Mouse (Mus musculus): ENCODE data around the gene Adgrv1.

Adgrv1 gene

DNA sequence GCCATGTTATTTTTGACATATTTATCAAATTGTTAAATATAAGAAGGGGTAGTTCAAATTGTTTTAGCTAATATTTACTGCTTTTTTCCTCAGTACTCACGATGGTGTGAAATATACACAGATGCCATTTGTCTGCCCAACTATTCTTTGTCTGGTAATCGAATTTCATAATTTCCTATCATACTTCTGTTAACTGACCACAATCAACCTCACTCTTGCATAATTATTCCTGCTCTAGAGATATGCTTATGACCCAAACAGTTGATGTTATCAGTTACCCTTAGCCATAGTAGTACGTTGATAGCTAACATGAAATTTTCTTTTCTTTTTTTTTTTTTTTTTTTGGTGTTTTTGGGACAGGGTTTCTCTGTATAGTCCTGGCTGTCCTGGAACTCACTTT is 393.5 kb downstream of the Adgrv1 start:
- no peak for DNase-seq (ENCODE audit: low spot score in 2 of 2)

DNA sequence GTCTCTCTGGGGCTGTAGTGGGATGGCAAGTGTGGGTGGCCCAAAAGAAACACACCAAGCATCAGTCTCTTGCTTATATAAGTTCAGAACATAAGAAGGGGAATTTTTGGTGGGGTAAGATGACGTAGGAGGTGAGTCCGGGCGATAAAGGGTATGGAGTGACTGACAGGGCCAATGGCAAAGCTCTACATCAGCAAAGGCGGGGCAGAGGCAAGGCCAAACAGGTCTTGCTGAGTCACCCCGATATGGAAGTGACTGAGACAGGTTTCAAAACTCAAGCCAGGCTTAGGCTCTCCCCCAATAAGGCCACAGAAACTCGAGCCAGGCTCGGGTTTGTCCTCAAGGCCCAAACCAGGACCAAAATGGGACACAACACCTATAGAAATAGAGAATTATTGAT is 394.1 kb downstream of the Adgrv1 start:
- DNase-seq (ENCODE audit: low spot score in 2 of 2): no peak

DNA sequence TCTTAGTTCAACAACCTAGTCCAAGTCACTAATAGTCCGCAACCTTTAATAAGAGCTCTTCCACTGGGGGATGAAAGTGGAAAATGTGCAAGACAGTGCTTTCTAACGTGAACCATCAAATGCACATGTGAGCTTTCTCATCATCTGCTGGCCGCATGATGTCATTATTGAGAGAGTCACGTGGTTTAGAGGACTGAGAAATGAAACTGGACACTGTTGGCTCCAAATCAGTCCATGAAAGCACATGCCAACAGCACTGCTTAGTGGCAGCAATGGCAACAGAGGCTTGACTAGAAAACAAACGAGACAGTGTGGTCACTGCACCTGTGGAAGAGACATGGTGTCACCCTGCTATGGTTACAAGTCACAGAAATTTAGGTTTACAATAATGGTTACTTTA is 395.0 kb downstream of the Adgrv1 start:
- DNase-seq (ENCODE audit: low spot score in 2 of 2): no peak

DNA sequence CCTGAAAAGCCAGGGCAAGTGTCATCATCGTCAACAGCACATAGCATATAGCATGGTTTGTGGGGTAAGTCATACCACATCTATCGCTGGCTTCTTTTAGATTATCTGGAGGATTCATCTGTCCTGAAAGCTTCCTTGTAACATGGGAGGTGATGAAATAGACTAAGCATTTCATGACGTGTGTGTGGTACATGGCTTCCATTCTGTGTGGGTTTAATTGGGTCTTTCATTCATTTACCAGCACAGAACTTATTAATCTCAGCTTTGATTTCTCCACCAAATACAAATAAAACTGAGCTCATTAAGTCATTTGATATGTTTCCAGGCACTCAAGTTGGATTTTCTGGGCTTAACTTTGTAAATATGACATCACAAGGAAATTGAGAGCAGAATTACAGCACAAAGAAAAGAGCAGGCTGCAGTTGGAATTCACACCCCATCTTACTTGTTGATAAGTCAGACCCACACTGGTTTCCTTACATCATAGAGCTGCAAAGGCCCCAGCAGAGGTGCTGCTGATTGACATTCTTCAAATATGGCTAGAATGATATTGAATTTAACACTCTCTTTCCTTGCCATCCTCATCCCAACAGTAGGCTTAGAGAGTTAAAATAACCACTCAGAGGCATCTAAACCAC is 396.1 kb downstream of the Adgrv1 start:
- DNase-seq (ENCODE audit: low spot score in 2 of 2): no peak

DNA sequence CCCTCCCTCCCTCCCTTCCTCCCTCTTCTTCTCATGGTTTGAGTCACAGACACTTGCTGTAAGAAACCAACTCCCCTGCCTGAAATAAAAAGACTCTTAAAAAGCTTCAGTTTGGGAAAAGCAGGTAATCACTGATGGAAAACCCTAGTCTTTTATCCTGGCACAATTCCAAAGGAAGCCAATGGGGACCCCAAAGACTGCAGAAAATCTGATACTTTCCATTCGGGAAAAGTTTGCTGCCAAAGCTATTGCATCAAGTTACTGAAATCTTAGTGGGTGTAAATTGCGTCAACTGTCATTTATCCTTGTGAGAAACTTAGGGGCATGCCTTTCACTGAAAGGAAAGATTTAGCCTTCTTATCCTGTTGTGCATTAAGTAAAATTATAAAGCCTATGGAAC is 398.9 kb downstream of the Adgrv1 start:
- no peak for DNase-seq (ENCODE audit: low spot score in 2 of 2)

DNA sequence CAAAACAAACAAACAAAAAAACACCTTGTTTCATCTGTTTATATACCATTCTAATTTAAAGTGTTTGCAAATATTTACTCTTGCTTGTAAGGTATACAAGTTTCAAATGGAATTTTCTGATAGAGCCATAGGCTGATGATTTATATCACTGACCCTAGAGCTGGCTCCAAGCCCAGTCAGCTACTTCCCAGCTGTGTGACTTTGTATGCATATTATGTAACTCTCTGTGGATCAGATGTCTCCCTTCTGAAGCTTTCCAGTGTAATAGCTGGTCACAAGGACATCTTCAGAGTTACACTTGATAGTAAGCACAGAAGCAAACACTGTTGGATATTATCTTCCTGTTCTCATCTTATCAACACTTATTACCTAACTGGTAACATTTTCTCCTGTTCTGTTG is 400.1 kb downstream of the Adgrv1 start:
- DNase-seq (ENCODE audit: low spot score in 2 of 2): no peak

DNA sequence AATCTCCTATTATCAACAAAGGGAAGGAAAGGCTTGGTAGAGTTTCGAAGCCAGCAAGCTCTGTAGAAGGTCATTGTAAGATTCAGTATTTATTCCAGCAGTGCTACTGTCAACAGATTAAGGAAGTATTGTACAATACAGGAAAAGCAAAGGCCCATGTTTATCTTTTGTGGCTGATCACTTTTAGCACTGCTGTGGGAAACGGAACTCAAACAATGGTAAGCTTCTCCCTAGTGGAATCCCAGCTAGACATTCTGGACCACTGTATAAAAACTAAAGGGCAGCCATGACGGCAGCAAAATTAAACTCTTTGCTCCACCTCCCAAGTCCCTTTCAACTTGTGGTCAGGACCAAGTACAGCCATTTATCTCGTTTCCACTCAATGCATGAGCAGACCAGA is 402.8 kb downstream of the Adgrv1 start:
- no peak for DNase-seq (ENCODE audit: low spot score in 2 of 2)

DNA sequence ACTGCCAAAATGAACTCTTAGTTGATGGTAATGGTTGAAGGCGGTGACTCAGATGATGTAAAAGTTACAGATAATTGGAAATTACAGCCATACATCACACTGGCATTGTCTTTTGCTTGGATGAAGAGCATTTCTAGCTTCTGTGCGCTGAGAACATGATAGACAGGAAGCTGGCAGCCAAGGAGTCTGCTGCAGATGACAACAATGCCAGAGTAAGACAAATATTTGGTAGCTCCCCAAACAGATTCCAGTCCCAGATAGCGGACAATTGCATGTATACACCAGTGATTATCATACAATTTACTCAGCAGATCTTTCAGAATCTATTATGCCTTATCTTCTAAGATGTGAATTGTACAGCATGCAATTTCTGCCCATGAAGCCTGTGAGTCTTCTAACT is 409.2 kb downstream of the Adgrv1 start:
- DNase-seq (ENCODE audit: low spot score in 2 of 2): no peak

DNA sequence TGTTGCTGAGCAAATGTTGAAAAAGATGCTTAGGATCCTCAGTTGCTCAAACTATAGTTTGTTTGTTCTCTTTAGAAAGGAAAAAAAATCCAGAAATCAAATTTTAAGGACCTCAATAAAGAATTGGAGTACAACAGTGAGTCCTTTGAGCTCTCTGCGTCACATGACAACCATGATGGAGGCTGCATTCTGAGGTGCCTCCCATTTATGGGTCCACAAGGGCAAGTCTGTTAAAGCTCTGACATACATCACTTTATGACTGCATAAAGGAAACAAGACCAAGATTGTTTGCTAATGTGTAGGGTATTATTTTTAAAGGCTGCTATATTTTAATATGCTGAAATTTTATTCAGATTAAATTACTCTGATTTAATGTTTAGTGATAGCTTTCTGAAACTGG is 410.6 kb downstream of the Adgrv1 start:
- DNase-seq (ENCODE audit: low spot score in 2 of 2): no peak

DNA sequence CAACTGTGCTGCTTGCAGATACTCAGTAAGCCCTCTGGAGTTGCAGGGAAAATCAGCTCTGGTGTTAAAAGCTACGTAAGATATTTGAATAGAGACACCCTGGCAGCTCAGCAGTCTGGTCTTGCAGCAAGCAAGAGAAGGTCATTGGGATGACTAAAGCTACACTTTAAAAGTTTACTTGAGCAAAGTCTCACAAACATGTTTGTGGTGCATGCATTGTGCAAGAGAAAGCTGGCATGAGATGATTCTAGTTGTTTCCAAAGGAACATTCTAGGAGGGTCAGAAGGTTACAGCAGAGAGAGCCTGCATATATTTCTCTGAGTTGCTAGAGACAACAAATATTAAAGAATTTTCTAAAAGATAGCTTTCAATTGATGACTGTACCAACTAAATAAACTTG is 421.5 kb downstream of the Adgrv1 start:
- no peak for DNase-seq (ENCODE audit: low spot score in 2 of 2)

DNA sequence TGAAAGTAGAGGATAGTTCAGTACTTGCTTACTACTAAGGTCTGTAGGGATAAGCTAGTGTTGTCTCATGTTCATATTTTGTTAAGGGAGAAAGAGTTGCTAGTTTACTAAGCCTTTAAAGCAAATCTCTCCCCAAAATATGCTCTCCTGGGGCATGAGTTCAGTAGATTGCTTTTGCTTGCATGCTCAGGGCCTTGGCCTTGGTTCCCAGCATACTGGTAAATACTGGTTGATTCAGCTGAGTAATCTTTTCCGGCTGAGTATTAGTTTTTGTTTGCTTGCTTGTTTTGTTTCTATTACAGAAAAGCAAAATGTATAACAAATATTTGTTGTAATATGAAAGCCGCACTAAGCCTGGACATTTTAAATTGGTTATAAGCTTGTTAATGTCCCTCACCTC is 422.4 kb downstream of the Adgrv1 start:
- DNase-seq (ENCODE audit: low spot score in 2 of 2): no peak

DNA sequence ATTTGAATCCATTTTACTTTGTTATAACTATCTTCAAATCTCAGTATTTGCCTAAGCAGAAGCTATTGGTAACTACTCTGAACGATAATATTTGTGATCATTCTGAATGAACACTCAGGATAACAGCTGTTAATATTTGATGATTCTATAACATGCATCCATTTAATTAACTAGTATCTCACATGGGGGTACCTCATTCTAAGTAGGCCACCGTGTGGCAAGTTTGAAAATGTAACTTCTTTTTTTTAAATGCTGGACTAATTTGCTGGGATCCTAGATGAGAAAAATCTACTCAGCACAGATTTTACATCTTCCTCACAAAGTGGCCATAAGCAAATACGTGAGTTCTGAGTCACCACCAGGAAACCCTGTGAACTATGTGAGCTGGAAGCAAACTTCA is 423.1 kb downstream of the Adgrv1 start:
- no peak for DNase-seq (ENCODE audit: low spot score in 2 of 2)

DNA sequence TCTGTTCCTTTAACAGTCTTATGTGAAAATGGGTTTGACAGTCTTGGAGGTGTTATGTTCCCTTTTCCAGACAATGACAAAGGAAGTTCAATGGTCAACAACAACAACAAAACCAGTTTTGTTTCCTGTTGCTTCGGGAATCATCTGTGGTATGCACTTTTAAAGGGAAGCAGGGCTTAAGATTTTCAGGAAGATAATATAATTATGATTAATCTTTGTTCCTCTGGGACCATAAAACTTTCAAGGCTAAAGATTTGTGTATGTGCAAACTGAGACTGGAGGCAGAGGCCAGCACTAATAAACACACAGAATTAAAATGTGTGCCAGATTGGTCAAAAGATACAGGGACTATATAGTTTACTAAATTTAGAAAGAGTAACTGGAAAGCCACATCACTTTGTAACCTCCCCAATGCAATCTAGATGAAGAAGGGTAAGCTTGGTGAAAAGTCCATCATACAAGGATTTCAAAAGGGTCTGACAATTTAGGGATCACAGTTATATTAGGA is 424.8 kb downstream of the Adgrv1 start:
- DNase-seq (ENCODE audit: low spot score in 2 of 2): no peak

DNA sequence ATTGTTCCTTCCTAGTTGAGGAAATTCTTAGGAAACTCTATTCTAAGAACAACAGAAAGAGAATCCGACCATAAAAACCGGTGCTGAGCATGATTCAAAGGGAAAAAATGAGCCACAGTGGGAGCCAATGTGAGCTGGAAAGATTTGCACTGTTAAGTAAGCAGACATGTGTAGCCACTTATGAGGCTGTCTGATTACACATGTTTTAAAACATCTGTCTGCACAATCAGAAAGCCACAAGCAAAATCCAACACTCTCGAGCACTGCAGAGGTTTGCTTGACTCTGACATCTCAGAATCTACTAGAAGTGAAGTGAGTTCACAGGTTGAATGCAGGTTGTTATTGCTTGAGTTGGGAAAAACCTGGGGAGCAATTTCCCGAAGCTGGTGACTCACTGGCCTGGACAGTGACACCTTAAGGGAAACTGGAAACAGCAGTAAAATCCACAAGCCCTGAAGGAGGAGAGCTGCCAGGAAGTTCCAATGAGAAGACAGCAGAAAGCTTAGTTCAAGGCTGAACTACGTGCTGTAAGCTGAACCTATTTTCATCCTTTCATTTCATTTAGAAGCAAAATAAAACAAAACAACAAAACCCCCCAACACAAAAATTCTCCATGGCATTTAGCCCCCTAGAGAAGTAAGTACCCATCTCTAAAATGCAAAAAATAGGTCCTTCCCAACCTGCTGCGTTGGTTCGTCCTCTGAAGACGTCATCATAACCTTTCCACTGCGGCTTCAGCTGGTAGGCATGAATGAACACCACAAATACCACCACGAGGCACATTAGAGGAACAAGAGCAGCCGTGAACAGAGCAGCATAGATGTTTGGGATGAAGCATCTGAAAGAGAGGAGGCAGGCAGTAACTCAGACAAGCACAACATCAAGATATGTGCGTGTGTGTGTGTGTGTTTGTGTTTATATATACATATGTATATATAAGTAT is 450.7 kb downstream of the Adgrv1 start:
- DNase-seq (ENCODE audit: low spot score in 2 of 2): no peak

DNA sequence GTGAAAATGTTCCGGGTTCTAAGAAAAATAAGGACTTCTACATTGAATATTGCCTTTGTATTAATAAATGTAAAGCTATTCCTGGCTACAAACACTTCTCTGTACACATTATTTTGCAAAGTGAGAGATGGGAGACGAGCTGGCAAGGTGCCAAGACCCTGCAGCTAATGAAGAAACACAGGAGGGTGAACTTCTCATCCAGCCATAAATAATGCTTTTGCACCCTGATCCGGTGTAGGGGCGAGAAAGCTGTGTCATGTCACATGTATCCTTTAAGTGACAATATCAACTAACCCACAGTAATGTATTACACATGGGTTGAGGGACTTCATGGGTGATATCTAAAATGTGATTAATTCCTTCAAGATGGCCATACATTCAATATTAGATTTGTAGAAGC is 451.5 kb downstream of the Adgrv1 start:
- DNase-seq (ENCODE audit: low spot score in 2 of 2): no peak

DNA sequence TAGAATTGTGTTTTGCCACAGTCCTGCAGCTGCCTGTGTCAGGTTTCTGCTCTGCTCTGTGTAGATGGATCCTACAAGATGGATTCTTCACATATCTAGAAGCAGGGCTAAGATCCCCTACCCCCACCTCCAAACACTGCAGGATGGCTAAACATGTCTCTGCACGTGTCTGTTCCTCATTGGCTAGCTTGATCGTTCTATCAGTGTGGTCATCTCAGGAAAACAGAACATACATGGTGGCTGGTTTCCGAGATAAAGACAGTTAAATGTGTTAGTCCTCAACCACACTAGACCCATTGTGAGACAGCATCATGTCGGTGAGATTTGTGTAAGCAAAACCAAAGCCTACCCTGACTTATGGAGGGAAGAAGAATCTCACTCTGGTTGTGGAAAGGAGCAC is 456.1 kb downstream of the Adgrv1 start:
- DNase-seq (ENCODE audit: low spot score in 2 of 2): no peak

DNA sequence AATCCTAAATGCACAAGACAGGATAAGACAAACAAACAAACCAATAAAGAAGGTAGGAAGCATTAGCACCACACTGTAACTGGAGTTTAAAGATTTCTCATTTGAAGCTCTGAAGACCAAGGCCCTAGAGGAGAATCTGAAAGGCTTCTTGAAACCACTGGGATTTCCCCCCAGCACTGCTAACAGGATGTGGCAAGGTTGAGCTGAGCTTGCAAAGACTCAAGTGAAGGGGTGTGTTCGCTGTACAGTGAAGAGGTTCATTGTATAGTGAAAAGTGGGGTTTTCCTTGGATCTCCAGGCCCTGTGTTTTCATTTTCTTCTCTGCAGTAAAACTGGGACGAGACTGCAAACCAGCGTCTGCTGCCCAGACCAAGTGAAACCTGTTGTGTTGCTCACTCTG is 456.9 kb downstream of the Adgrv1 start:
- DNase-seq (ENCODE audit: low spot score in 2 of 2): no peak

DNA sequence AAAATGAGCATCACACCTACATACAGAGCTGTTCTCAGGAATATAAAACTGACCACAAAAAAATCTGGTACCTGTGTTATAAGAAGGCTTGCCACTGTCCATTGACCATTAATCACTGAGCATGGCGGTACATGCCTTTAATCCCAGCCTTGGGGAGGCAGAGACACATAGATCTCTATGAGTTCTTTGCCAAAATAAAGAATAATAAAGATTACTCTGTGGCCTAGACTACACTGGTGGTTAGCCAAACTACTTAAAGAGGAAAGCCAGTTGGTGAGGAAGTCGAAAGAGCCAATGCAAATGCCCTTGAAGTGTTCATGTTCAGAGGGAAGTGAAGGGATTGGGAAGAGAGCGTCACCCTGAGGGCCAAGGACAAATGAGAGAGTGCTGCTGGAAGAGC is 461.8 kb downstream of the Adgrv1 start:
- no peak for DNase-seq (ENCODE audit: low spot score in 2 of 2)

DNA sequence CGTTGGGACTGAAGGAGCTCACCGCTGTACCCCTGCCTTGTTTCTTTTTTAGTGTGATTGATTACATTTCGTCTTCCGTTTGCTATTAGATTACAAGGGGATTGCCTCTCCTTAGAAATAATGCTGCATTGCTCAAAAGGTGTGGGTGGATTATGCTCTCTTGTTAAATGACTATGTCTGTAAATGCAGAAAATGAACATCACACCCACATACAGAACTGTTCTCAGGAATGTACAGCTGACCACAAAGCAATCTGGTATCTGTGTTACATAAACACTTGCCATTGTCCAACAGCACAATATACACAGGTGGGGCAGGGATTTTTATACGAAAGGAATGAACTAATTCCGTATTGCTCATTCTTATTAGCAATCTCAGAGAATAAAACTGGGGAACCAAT is 465.5 kb downstream of the Adgrv1 start:
- no peak for DNase-seq (ENCODE audit: low spot score in 2 of 2)

DNA sequence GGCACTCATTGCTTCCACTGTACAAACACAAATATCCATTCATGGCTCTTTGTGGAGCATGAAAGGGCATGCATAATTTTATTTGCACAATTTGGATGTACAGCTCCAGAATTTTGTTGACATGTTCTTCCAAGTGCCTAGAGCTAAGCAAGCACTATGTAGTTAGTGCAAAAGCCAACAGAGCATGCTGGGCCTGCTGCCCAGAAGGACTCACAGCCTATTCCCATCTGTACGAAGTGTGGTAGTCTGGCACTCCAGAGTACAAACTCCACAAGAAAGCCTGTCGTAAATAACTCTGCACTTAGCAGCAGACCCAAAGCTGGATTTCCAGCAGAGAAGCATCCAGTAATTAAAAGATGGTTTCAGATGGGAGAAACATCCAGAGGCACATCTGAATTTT is 473.1 kb downstream of the Adgrv1 start:
- DNase-seq (ENCODE audit: low spot score in 2 of 2): no peak

DNA sequence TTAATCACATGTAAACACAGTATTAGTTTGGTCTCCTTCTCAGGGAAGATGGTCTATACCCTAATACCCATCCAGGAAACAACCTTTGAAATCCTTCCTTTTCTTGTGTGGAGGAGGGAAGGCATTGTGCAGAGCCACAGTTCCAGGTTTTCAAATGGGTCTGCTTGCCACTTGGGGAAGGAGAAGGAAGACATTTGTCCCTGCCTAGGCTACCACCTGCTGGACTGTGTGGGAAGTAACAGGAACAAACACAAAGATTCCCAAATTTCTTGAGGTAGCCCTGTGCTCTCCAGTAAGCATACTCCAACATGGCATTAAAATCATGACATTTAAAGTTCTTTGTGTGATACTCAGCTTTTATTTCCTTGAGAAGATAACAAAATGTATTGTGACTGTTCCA is 477.6 kb downstream of the Adgrv1 start:
- no peak for DNase-seq (ENCODE audit: low spot score in 2 of 2)

DNA sequence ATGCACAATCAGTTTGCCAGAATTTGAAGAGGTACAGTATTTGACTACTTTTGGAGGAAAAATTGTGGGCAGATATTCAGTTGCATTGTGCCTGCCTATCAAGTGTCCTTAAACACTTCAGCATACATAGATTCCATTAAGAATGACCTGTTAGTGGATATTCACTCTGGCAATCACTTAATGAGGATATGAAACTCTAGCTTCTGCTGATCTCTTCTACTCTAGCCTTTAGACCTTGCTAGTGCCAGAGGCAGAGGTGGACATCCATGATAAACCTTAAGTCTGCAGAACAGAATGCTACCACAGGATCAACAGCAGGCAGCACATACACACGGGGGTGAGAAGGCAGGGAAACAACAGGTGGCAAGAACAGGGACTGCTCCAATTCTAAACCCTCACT is 488.5 kb downstream of the Adgrv1 start:
- no peak for DNase-seq (ENCODE audit: low spot score in 2 of 2)

DNA sequence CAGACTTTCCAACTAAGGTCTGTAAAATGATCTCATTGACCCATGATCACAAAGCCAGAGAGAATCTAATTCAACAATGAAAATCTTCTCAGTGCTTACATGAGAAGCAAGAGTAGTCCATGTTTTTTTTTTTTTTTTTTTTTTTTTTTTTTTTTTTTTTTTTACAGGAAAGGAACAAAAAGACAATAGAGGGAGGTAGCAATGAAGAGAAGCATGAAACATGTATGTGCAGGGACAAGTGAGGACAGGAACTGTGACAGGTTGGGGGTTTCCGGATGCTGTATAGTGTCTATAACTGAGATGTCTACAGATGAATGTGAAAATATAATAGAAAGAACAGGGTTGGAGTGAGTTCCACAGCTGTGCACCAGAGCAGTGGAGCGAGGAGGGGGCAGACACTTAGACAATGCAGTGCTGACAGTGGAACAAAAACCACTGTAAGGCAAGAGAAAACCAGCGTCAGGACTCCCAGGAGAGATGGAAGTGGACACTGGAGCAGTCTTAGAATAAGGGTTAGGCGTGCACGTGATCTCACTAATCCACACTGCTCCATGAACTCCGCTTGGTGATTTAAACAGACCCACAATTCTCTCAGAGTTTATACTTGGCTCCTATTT is 490.6 kb downstream of the Adgrv1 start:
- DNase-seq (ENCODE audit: low spot score in 2 of 2): no peak

Measured in spleen, postnatal 4 days (tissue).